Mouse (Mus musculus) forebrain, embryonic 14.5 days (tissue): Measurements from ENCODE around the gene Tada1. TPM values are rescaled to one million over a fixed set of nuclear protein-coding genes. Genes with fewer than 3 reads are reported as not detected.

ENCODE experiments used
- ATAC-seq: fragments of 200-750 bp; cut with Nextera tagmentation; 2 replicates; pipeline ENCODE4 v1.8.0; 2017; ENCODE audit warnings: mild to moderate bottlenecking, moderate library complexity
- DNase-seq: peaks from one replicate; pipeline ENCODE4 v3.0.0-alpha.2; 2015; ENCODE audit warnings: low spot score
- H3K27ac ChIP-seq: fragments of 300-500 bp; sonication (generic); 2 replicates; pipeline ENCODE4 v1.5.1; 2014; ENCODE audit warnings: low read depth, mild to moderate bottlenecking, control low read depth, low read length, moderate library complexity
- H3K27me3 ChIP-seq: fragments of 300-500 bp; sonication (generic); replicated peaks from 2 replicates; pipeline ENCODE4 v1.6.1; 2014; ENCODE audit warnings: low read length, control low read depth, mixed read lengths; ENCODE audit not compliant: control insufficient read depth, insufficient read depth
- H3K36me3 ChIP-seq: fragments of 300-500 bp; sonication (generic); 2 replicates; pipeline ENCODE4 v1.6.1; 2014; ENCODE audit warnings: low read length, control low read depth; ENCODE audit not compliant: control insufficient read depth, insufficient read depth
- H3K4me1 ChIP-seq: fragments of 300-500 bp; sonication (generic); 2 replicates; pipeline ENCODE4 v1.6.1; 2014; ENCODE audit warnings: antibody characterized with exemption, low read length, control low read depth; ENCODE audit not compliant: control insufficient read depth, insufficient read depth
- H3K4me2 ChIP-seq: fragments of 300-500 bp; sonication (generic); 2 replicates; pipeline ENCODE4 v1.6.1; 2014; ENCODE audit warnings: mild to moderate bottlenecking, control low read depth, low read length
- H3K4me3 ChIP-seq: fragments of 300-500 bp; sonication (generic); 2 replicates; pipeline ENCODE4 v1.5.1; 2014; ENCODE audit warnings: low read depth, low read length, control low read depth
- H3K9ac ChIP-seq: fragments of 300-500 bp; sonication (generic); 2 replicates; pipeline ENCODE4 v1.6.1; 2014; ENCODE audit warnings: mild to moderate bottlenecking, low read length, control low read depth, moderate library complexity
- H3K9me3 ChIP-seq: fragments of 300-500 bp; sonication (generic); replicated peaks from 2 replicates; pipeline ENCODE4 v1.6.1; 2016; ENCODE audit warnings: low read length, control low read depth, mixed read lengths; ENCODE audit not compliant: control insufficient read depth
- WGBS: fragments of 180-500 bp; shearing (Covaris S2); extraction: QIAGEN DNeasy Blood & Tissue Kit; methylation state at CpG from one replicate; pipeline ENCODE4 v1.1.7; 2014; 5-methylcytosine and 5-hydroxymethylcytosine counted together
- polyA plus RNA-seq: library from polyadenylated mRNA; unstranded; fragments of >200 nt; fragmentation: Nextera tagmentation; extraction: Ambion mirVana; gene quantifications from 2 replicates; pipeline ENCODE4 v1.2.1, GENCODE M21; 2014

Tada1 gene
- 113 and 127 TPM in 2 replicates for polyA plus RNA-seq

GRCm38 (mm10) chr1:166379013-166379629, at the start of gene Tada1:
Gene Tada1, plus strand, starts transcription at chr1:166379097.
- WGBS: under 1% methylated on average over 80 of the region's 81 CpGs
- DNase-seq (peak; percentile 96), ATAC-seq (peak; percentile 94)
- H3K9me3 ChIP-seq: no peaks in the 10 kb centered on the region
- peak within 1 kb of the TSS; percentile 86 for H3K27ac ChIP-seq
- H3K27me3 ChIP-seq: no peaks in the 10 kb centered on the region
- H3K4me2 ChIP-seq: peak within 1 kb of the TSS; percentile 66
- peaks cover 10% of the 10 kb centered on the region for H3K4me1 ChIP-seq
- peaks cover 16% of the 10 kb centered on the region for H3K36me3 ChIP-seq
- H3K4me3 ChIP-seq: peak within 1 kb of the TSS; percentile 94
- peak within 1 kb of the TSS; percentile 99 for H3K9ac ChIP-seq

- DNase-seq: no peak
- no peak for ATAC-seq
- H3K9ac ChIP-seq: no peak overlapping the region
- no peaks in the 10 kb centered on the region for H3K4me1 ChIP-seq
- no peaks in the 10 kb centered on the region for H3K9me3 ChIP-seq
- H3K4me3 ChIP-seq: no peak overlapping the region
- H3K27me3 ChIP-seq: no peaks in the 10 kb centered on the region
- H3K36me3 ChIP-seq: no peaks in the 10 kb centered on the region
- no peak overlapping the region for H3K27ac ChIP-seq
- WGBS: 60% methylated on average over 3 of the region's 3 CpGs
- H3K4me2 ChIP-seq: no peak overlapping the region
Observed at GRCm38 (mm10) chr1:166330752-166331151, 48.1 kb upstream of the Tada1 start.

GRCm38 (mm10) chr1:166339110-166339509, 39.8 kb upstream of the Tada1 start:
- WGBS: 79% methylated on average over 6 of the region's 6 CpGs
- no peak overlapping the region for H3K4me3 ChIP-seq
- H3K36me3 ChIP-seq: no peaks in the 10 kb centered on the region
- DNase-seq (no peak), ATAC-seq (no peak)
- H3K9ac ChIP-seq: no peak overlapping the region
- peaks cover 2% of the 10 kb centered on the region; the same call in 1 of the 2 replicates for H3K4me1 ChIP-seq
- H3K9me3 ChIP-seq: no peaks in the 10 kb centered on the region
- H3K4me2 ChIP-seq: no peak overlapping the region
- no peak overlapping the region for H3K27ac ChIP-seq
- no peaks in the 10 kb centered on the region for H3K27me3 ChIP-seq

- WGBS: 80% methylated on average over 2 of the region's 2 CpGs
Observed at GRCm38 (mm10) chr1:166342060-166342459, 36.8 kb upstream of the Tada1 start.

GRCm38 (mm10) chr1:166342539-166342938, 36.4 kb upstream of the Tada1 start:
- Histone ChIP-seq H3K9me3 (no peaks in the 10 kb centered on the region), H3K4me2 (no peak overlapping the region), H3K4me3 (no peak overlapping the region), H3K9ac (no peak overlapping the region), H3K27me3 (no peaks in the 10 kb centered on the region), H3K4me1 (peaks cover 2% of the 10 kb centered on the region; the same call in 1 of the 2 replicates), H3K36me3 (no peaks in the 10 kb centered on the region), H3K27ac (no peak overlapping the region)
- DNase-seq: no peak
- 80% methylated on average over 1 of the region's 1 CpGs for WGBS
- ATAC-seq: no peak

More at GRCm38 (mm10) chr1:166342060-166342459, 36.8 kb upstream of the Tada1 start:
- Histone ChIP-seq H3K36me3 (no peaks in the 10 kb centered on the region), H3K4me3 (no peak overlapping the region), H3K27me3 (no peaks in the 10 kb centered on the region), H3K9ac (no peak overlapping the region), H3K27ac (no peak overlapping the region), H3K4me1 (peaks cover 2% of the 10 kb centered on the region; the same call in 1 of the 2 replicates), H3K4me2 (no peak overlapping the region), H3K9me3 (no peaks in the 10 kb centered on the region)
- no peak for DNase-seq
- no peak for ATAC-seq

- no peak for DNase-seq
- H3K27me3 ChIP-seq: no peaks in the 10 kb centered on the region
- no peak overlapping the region for H3K27ac ChIP-seq
- no peak for ATAC-seq
- H3K4me3 ChIP-seq: no peak overlapping the region
- WGBS: 45% methylated on average over 5 of the region's 5 CpGs
- H3K9me3 ChIP-seq: no peaks in the 10 kb centered on the region
- H3K4me2 ChIP-seq: no peak overlapping the region
- no peak overlapping the region for H3K9ac ChIP-seq
- peaks cover 2% of the 10 kb centered on the region; the same call in 1 of the 2 replicates for H3K4me1 ChIP-seq
- H3K36me3 ChIP-seq: no peaks in the 10 kb centered on the region
Observed at GRCm38 (mm10) chr1:166343586-166343985, 35.3 kb upstream of the Tada1 start.

GRCm38 (mm10) chr1:166344300-166345077, 34.4 kb upstream of the Tada1 start:
- Histone ChIP-seq H3K9ac (no peak overlapping the region), H3K9me3 (no peaks in the 10 kb centered on the region), H3K4me1 (peaks cover 2% of the 10 kb centered on the region; the same call in 1 of the 2 replicates), H3K27me3 (no peaks in the 10 kb centered on the region), H3K27ac (no peak overlapping the region), H3K36me3 (no peaks in the 10 kb centered on the region), H3K4me2 (no peak overlapping the region), H3K4me3 (no peak overlapping the region)
- ATAC-seq (peak; percentile 87), DNase-seq (peak; percentile 74)
- 26% methylated on average over 8 of the region's 8 CpGs for WGBS

GRCm38 (mm10) chr1:166345602-166346001, 33.3 kb upstream of the Tada1 start:
- no peaks in the 10 kb centered on the region for H3K9me3 ChIP-seq
- no peaks in the 10 kb centered on the region for H3K27me3 ChIP-seq
- peaks cover 2% of the 10 kb centered on the region; the same call in 1 of the 2 replicates for H3K4me1 ChIP-seq
- H3K4me3 ChIP-seq: no peak overlapping the region
- no peak overlapping the region for H3K27ac ChIP-seq
- no peak overlapping the region for H3K9ac ChIP-seq
- WGBS: 97% methylated on average over 6 of the region's 6 CpGs
- H3K36me3 ChIP-seq: no peaks in the 10 kb centered on the region
- H3K4me2 ChIP-seq: no peak overlapping the region
- ATAC-seq (no peak), DNase-seq (no peak)

GRCm38 (mm10) chr1:166346906-166347305, 32.0 kb upstream of the Tada1 start:
- no peak for DNase-seq

More at GRCm38 (mm10) chr1:166346906-166347305, 32.0 kb upstream of the Tada1 start:
- Histone ChIP-seq H3K4me3 (no peak overlapping the region), H3K36me3 (no peaks in the 10 kb centered on the region), H3K9ac (no peak overlapping the region), H3K27me3 (no peaks in the 10 kb centered on the region), H3K9me3 (no peaks in the 10 kb centered on the region), H3K4me1 (peaks cover 2% of the 10 kb centered on the region; the same call in 1 of the 2 replicates), H3K4me2 (no peak overlapping the region), H3K27ac (no peak overlapping the region)
- no peak for ATAC-seq
- WGBS: 86% methylated on average over 3 of the region's 3 CpGs
